Mouse (Mus musculus): Measurements from ENCODE around the gene Crocc2.

GRCm38 (mm10) chr1:93227303-93227975, 58.9 kb downstream of the Crocc2 start:
- TF ChIP-seq ETS1 (conservative IDR thresholded peaks at IDR 0.05; ENCODE audit: low read depth, low read length) (no peak), POLR2A (IDR thresholded peaks at IDR 0.05; ENCODE audit: low read depth, low read length) (no peak), CTCF (conservative IDR thresholded peaks at IDR 0.05 in 1 of 2, IDR thresholded peaks at IDR 0.05 in 1 of 2; ENCODE audit: low read depth in 2 of 2, low read length in 2 of 2) (no peak), EP300 (IDR thresholded peaks at IDR 0.05; ENCODE audit: low read length) (no peak), ZC3H11A (IDR thresholded peaks at IDR 0.05; ENCODE audit: low read depth, low read length) (no peak), ZNF384 (IDR thresholded peaks at IDR 0.05; ENCODE audit: low read depth, low read length) (no peak)
